Mouse (Mus musculus) 3134 (cell line): Measurements from ENCODE around the gene Cxcr5.
"Not testable (repeated sequence)": the region's sequence is repeated elsewhere in the genome, so short reads cannot be mapped to it uniquely, and the experiment has no call there.

Source experiments
- DNase-seq: peaks from one replicate; pipeline ENCODE4 v3.0.0-alpha.2; 2011; ENCODE audit warnings: low spot score; ENCODE audit not compliant: insufficient read length; ENCODE audit errors: extremely low read depth

The Cxcr5 gene

GRCm38 (mm10) chr9:44588605-44589004, 26.9 kb upstream of the Cxcr5 start:
- DNase-seq, result no peak

GRCm38 (mm10) chr9:44587262-44588160, 25.8 kb upstream of the Cxcr5 start:
- DNase-seq, result no peak

- no peak for DNase-seq
Measured at GRCm38 (mm10) chr9:44586640-44587261, 25.1 kb upstream of the Cxcr5 start.

- no peak for DNase-seq
Measured at GRCm38 (mm10) chr9:44582390-44582789, 20.7 kb upstream of the Cxcr5 start.

GRCm38 (mm10) chr9:44581423-44581822, 19.7 kb upstream of the Cxcr5 start:
- DNase-seq, result no peak

GRCm38 (mm10) chr9:44580085-44580484, 18.4 kb upstream of the Cxcr5 start:
- DNase-seq, result no peak

GRCm38 (mm10) chr9:44579392-44579791, 17.7 kb upstream of the Cxcr5 start:
- no peak for DNase-seq

GRCm38 (mm10) chr9:44576046-44576445, 14.4 kb upstream of the Cxcr5 start:
- not testable (repeated sequence) for DNase-seq

- DNase-seq, result no peak
Measured at GRCm38 (mm10) chr9:44575095-44575494, 13.4 kb upstream of the Cxcr5 start.

GRCm38 (mm10) chr9:44573306-44573705, 11.6 kb upstream of the Cxcr5 start:
- no peak for DNase-seq

- no peak for DNase-seq
Measured at GRCm38 (mm10) chr9:44570939-44571382, 9.3 kb upstream of the Cxcr5 start.

GRCm38 (mm10) chr9:44568083-44568455, 6.4 kb upstream of the Cxcr5 start:
- peak; percentile 50 for DNase-seq

- DNase-seq, result peak; percentile 46
Measured at GRCm38 (mm10) chr9:44567338-44568082, 5.8 kb upstream of the Cxcr5 start.

GRCm38 (mm10) chr9:44565367-44565766, 3.7 kb upstream of the Cxcr5 start:
- DNase-seq, result no peak

- DNase-seq, result no peak
Measured at GRCm38 (mm10) chr9:44562936-44563335, 1.3 kb upstream of the Cxcr5 start.

GRCm38 (mm10) chr9:44552161-44552560, 9.5 kb downstream of the Cxcr5 start:
- peak; percentile 75 for DNase-seq

GRCm38 (mm10) chr9:44551138-44551537, 10.5 kb downstream of the Cxcr5 start:
- DNase-seq, result no peak

- DNase-seq, result peak; percentile 16
Measured at GRCm38 (mm10) chr9:44548412-44549152, 13.1 kb downstream of the Cxcr5 start.

GRCm38 (mm10) chr9:44544986-44545385, 16.7 kb downstream of the Cxcr5 start:
- no peak for DNase-seq

- DNase-seq, result no peak
Measured at GRCm38 (mm10) chr9:44542364-44542763, 19.3 kb downstream of the Cxcr5 start.

- DNase-seq, result no peak
Measured at GRCm38 (mm10) chr9:44540676-44541075, 21.0 kb downstream of the Cxcr5 start.
